Mouse (Mus musculus) embryonic stem cell, embryonic (primary cell): ENCODE measurements at regions not wholly inside any gene's neighbourhood (a gene's known extent, or its start where the extent isn't known, plus 50 kb on each side); places are given as distances from the start of the nearest gene placed in this dataset.

Experiments
- CTCF ChIA-PET, 4 experiments: fragments of 300-600 bp in 2 of 4; fragments of 350-600 bp in 2 of 4; sonication (Branson Sonifier 250); formaldehyde crosslinking; loops; one replicate each; lab custom pipeline; 2022; ENCODE audit warnings: inconsistent platforms in 2 of 4; lab: Charles Lee
- POLR2A ChIA-PET, 4 experiments: fragments of 300-600 bp in 2 of 4; fragments of 350-600 bp in 2 of 4; sonication (Branson Sonifier 250); formaldehyde crosslinking; loops; one replicate each; lab custom pipeline; 2022; ENCODE audit warnings: antibody characterized with exemption in 4 of 4, inconsistent platforms in 1 of 4; lab: Charles Lee

DNA sequence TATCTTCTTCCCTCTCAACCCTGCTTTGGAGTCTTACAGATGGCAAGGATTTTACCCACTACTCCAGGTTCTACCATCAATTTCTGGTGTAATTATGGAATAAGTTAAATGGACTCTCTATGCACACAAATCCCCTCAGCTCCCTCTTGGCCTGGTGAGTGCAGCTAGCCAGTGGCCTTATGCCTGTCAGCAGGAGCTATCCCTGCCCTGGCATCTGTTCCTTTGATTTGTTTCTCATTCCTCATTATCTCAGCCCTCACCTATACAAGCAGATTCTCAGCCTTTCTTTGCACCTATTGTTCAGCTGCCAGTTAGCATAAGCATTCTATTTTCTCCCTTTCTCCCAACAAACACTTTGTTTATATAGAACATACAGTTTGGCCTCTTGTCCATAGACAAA, 150.3 kb downstream of the Rnf152 start:
- POLR2A ChIA-PET: no interaction called here
- CTCF ChIA-PET: no interaction called here

DNA sequence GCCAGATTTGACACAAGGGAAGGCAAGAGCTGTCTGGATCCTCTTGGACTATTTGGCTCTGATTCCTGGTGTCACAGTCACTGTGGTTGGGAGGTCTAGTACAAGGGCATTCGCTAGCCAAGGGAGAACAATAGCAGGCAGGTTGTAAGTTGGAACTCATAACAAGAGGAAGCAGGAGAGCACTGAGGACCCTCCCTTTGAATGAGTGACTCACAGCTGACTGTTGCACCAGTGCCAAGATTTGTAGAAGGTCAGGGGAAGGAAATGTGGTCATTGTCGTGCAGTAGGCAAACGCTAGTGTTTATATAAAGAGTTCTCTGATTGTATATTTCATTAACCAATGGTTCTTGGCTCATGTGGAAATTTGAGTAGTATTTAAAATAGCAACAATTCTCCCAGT, 157.2 kb downstream of the Rnf152 start:
- ChIA-PET POLR2A (no interaction called here), CTCF (no interaction called here)

DNA sequence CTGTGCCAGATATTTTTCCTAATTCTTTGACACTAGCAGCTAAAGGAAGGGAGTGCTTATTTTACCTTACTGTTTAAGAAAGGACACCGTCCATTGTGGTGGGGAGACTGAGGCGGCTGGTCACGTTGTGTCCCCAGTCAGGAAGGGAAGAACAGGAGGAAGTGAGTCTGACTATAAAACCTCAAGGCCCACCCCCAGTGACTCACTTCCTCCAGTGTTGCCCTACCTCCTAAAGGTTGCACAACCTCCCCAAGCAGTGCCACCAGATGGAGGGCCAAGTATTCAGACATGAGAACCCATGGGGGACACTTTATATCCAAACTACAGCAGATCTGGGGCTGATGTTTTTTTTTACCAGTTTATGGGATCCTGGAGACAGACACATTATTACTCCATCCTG, 165.4 kb downstream of the Rnf152 start:
- CTCF ChIA-PET: no interaction called here
- POLR2A ChIA-PET: no interaction called here

DNA sequence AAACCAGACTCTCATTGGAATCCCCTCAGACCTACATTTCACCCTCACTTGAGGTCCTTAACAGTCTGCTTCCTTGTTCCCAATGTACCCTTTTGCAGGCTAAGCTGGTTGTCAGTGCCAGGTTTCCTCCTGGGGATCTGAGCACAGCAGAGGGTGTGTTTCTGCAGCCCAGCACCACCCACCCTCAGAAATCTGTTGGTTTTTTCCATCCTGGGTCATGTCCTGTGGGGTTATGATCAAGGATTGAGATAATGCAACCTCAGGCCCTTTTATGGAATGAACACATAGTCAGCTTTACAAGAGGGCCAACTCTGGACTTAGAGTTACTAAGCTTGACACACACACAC, 167.6 kb downstream of the Rnf152 start:
- CTCF ChIA-PET: no interaction called here
- POLR2A ChIA-PET: no interaction called here

DNA sequence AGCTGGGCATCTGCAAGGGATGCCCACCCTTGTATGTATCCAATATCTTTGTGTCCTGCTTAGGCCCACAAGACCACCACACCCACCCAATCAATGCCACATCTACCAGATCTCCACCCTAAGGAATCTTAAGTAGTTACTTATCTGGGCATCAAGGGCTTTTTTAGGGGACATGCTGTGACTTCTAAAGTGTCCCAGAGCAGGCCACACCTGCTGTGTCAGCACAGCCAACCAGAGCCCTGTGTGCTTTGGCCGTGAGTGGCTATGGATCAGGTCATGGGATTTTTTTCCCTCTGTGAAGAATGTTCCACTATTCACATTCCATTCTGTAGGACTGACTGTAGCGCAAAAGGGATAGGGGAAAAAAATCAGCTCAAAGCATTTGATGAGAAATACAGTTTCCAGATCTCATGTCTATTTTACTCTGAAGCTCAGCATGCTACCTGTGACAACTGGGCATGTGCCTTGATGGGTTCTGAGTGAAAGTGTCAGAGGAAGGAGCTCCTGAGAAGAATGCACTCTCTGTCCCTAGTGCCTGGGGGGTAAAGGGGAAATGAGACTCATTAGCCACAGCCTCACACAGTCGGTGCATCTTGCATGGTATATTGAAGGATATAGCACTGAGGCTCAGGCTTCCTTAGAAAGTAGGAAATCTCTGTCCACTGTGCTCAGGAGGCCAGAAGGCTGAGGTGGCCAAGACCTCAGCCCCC, 168.1 kb downstream of the Rnf152 start:
- CTCF ChIA-PET: no interaction called here
- POLR2A ChIA-PET: no interaction called here

DNA sequence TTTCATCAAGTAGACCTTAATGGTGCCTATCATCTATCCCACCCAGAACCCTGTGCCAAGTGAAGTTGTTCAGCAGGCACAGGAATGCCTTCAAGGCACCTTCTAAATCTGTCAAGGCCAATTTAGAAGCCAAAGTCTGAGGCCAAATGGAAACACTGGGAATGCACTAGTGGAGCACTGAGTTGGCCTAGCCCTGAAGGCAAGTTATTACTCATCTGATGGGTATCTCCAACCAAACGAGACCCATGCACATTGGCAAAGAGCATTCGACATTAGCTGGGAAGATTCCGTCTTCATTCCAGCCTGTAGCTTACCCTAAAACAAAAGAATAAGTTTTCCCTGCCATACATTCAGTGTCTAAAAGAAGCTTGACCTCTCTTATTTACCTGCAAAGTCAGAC, 172.0 kb downstream of the Rnf152 start:
- ChIA-PET CTCF (interaction anchor here in 1 of 4 experiments (0.6 kb wide), 1 partner anchor 1338 kb away, joined by 3 read pairs; no protein-coding TSS in a partner anchor), POLR2A (no interaction called here)

DNA sequence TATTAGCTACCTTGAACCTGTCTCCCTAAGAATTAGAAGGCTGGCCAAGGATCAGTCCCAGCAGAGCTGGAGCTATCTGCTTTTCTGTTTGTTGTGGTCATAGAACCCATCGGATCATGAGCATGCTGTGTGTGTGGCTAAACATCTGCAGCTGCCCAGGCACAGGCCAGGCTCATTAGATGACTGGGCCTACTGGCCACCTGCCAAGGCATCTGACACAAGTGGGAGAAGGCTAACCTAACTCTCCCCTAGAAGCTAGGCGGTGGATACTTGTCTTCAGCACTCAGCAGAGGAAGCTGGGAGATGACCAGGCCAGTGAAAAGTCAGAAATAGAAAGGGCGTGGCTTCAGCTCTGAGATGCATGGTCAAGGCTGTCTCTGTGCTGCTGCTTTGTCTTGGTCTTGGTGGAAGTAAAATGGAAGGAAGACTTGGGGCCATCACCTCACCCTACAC, 177.1 kb downstream of the Rnf152 start:
- POLR2A ChIA-PET: no interaction called here

DNA sequence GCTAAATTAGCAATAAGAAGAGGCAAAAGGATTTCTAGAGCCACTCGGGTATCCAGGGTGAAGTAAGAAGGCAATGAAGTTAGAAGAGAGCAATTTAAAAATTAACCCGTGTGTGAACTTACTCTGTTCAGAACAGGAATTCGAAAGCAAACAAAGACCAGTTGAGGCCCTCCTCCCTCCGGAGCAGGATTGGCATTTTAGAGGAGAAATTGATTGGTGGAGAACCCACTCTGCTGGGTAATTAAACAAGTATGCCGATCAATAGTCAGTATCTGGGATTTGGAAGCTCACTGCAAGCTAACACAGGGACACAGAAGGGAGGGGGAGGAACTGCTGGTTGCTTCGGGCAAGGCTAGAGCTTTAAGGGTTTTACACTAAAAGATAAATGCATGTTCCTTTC, 177.7 kb downstream of the Rnf152 start:
- POLR2A ChIA-PET: no interaction called here
- CTCF ChIA-PET: no interaction called here

More for the DNA sequence above, 177.1 kb downstream of the Rnf152 start:
- CTCF ChIA-PET: no interaction called here

DNA sequence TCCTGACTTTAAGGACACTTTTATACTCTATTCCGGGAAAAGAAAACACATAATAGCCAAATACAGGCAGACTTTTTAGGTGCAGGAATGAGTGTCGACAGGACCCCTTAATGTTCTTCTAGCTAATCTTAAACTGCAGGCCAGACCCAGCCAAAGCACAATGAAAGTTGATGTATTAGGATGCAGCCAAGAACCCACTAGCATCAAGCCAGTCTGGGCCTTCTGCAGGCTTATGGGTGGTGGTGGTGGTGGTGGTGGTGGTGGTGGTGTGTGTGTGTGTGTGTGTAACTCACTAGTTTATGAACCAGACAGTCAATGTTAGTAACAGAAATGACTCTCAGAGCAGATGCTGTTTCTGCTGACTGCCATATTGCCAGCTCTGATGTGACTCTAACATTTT, 178.6 kb downstream of the Rnf152 start:
- ChIA-PET POLR2A (no interaction called here), CTCF (no interaction called here)

DNA sequence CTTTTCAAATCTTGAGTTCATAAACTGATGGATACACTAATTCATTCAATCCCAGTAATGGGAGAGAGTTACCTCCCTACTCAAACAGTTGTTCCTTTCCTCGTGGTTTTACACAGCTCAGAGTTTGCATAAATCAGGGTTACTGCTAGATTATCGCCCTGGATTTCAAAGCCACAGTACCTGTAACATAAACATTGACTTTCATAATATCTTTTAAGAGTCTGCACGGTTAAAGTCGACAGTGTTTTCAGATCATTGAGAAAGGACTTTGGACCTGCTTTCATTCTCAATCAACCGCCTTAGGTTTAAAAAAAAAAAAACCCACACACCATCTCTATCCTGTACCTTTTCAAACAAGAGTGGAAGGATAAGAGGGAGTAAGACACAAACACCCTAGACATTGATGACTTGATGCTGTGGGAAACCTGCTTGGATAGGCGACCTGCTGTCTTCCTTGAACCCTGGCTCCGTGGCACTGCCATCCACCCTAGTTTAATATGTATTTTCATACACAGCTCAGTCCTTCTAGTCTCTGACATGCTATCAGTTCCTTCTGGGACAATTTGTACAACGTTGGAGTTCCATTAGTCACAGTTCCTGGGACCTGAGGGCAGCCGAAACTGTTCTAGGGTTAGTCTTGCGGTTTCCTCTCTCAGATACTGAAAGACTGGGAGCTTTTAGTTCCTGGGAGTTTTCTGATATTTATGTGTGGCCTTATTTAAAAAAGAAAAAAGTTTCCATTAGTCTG, 179.3 kb downstream of the Rnf152 start:
- ChIA-PET CTCF (no interaction called here), POLR2A (no interaction called here)

DNA sequence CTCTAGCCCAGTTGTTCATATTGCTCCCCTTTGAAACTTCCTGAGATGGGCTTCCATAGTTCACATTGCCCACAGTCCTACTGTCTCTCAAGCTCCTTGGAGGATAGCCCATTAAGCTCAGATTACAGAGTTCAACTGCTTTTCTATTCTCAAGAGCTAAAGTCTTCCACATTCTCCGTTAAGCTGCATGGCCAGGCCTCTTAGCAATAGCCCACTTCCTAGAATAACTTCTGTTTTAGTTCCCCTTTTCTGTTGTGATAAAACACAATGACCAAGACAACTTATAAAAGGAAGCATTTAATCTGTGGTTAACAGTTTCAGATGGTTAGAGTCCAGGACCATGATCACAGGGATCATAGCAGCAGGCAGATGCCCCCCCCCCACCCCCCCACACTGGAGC, 185.5 kb downstream of the Rnf152 start:
- POLR2A ChIA-PET: no interaction called here
- CTCF ChIA-PET: no interaction called here

DNA sequence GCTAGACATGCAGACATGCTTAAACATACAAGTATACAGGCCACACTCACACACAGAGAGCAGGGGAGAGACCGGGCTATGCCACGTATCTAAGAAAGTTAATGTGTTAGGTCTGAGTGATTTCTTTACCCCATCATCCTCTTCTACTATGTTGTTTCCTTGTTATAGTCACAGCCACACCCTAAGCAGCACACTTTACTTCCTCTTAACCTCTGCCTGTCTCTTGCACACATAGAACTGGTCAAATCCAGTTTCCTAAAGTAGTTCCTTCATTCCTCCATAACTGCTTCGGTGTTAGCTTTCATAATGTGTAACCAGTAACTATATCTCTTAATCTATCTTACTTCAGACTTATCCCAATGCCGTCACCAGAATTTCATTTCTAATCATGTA, 186.4 kb downstream of the Rnf152 start:
- CTCF ChIA-PET: no interaction called here

DNA sequence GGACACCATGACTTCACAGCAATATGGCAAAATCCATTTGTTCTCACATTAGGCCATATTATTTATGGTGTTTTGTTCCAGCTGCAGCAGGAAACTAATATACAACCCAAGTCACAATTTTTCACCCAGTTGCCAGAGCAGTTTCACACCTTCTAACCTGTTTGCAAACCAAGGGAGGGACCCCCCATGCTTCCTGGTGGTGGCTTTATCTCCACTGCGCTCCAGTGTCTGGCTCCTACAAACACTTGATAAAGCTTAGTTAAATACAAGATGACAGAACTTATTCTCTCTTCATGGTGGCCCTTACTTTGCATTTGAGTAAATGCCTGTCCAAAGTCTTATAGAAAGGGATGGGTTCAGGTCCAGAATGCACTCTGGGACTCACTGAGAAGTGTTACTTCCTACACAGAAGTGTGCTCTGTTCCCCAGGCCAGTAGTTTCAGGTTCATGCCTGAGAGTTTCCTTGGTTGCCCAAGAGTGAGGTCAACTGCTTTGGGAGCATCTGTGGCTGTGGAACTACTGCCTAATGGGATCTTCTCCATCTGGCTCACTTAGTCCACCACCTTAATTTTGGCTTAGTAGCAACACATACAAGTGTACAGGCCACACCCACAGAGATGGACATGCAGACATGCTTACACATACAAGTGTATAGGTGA, 186.9 kb downstream of the Rnf152 start:
- ChIA-PET CTCF (no interaction called here), POLR2A (no interaction called here)

More for the DNA sequence above, 186.4 kb downstream of the Rnf152 start:
- POLR2A ChIA-PET: no interaction called here

DNA sequence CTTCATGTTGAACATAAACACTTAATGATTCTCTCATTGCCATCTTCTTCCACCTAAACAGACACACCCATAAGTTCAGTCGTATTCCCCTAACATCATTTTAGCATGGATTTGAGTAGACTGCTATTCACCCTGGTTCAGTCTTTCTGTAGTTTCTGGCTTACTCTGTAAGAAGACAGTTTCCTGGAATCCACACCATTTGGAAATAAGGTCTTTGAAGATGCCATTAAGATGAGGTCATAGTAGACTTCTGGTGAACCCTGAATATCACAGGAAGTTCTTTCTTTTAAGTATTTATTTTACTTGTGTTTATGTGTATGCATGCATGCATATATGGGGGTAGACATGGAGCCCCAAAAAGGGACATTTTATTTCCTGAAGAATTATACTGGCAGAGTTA, 187.7 kb downstream of the Rnf152 start:
- CTCF ChIA-PET: no interaction called here
- POLR2A ChIA-PET: interaction anchor here in 1 of 4 experiments (0.5 kb wide), 1 partner anchor 239 kb away, joined by 3 read pairs; no protein-coding TSS in a partner anchor

DNA sequence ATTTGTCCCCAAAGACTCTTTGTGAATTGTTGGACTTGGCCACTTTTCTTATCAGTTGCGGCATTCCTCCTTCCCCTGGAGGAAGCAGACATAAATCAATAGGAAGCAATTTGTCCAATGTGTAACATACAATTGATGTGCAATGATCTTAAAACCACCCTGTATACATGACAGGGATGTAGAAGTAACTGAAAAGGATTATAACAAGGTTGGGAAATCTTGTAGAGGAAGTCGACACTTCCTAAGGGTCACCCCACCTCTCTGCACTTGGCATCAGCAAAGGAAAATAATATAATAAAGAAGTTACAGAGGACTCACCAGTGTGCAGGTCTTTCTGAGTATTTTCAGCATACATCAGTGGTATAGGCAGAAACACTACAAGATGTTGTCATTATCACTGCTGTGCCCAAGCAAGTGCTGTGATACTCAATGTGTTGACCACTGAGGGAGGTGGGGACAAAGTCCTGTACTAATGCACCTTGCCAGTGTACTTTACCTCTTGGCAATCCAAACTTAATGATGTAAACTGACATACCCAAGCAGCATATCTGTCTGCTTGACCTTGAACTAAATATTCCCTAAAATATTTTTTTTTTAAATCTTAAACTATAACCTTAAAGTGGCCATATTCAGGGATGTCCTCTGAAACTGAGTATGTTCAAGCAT, 198.9 kb downstream of the Rnf152 start:
- CTCF ChIA-PET: no interaction called here

DNA sequence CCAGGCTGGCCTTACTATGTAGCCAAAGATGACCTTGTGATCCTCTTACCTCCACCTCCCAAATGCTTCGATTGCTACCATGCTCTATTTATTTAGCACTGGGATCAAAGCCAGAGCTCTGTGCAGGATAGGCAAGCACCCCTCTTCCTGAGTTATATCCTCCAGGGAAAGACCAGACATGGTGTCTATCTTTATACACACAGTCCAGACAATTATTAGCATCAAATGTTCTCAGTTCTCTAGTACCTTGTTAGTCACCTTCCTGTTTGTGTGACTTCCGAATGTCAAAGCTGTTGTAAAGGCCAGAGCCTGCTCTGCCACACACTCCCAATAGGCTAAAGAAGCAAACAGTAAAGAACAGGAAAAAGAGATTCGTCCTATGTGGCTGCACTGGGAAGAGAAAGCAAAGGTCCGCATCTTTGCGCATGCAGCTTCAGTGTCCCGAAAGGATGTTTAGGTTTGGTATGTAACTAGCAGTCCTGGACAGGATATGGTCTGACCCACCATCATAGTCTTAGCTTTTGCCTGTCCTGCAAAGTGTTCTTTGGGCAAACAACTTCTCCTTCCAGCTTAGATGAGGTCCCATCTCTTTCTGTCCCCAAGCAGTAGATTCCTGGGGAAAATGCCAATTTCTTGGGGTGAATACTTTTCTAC, 204.2 kb downstream of the Rnf152 start:
- ChIA-PET POLR2A (no interaction called here), CTCF (interaction anchor here in 1 of 4 experiments (2.1 kb wide), 1 partner anchor 166 kb away, joined by 4 read pairs; no protein-coding TSS in a partner anchor)

More for the DNA sequence above, 198.9 kb downstream of the Rnf152 start:
- POLR2A ChIA-PET: no interaction called here

DNA sequence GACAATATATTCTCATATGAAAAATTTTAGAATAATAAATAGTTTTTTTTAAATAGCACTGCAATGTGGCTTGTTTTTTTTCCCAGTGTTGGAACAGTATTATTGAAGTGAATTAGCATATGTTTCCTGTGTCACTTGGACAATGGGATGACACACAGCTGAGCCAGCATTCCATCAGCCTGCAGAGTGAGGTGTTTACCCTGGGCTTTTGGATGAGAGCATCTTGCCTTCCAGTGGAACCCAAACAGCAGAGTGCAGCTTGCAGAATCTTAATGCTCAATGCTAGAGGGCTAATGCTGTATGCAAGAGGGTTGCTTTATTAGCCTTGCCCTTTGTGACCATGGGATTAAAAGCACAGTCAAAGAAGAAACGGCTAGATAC, 205.1 kb downstream of the Rnf152 start:
- ChIA-PET POLR2A (no interaction called here), CTCF (interaction anchor here in 1 of 4 experiments (2.1 kb wide), 1 partner anchor 165 kb away, joined by 4 read pairs; no protein-coding TSS in a partner anchor)

DNA sequence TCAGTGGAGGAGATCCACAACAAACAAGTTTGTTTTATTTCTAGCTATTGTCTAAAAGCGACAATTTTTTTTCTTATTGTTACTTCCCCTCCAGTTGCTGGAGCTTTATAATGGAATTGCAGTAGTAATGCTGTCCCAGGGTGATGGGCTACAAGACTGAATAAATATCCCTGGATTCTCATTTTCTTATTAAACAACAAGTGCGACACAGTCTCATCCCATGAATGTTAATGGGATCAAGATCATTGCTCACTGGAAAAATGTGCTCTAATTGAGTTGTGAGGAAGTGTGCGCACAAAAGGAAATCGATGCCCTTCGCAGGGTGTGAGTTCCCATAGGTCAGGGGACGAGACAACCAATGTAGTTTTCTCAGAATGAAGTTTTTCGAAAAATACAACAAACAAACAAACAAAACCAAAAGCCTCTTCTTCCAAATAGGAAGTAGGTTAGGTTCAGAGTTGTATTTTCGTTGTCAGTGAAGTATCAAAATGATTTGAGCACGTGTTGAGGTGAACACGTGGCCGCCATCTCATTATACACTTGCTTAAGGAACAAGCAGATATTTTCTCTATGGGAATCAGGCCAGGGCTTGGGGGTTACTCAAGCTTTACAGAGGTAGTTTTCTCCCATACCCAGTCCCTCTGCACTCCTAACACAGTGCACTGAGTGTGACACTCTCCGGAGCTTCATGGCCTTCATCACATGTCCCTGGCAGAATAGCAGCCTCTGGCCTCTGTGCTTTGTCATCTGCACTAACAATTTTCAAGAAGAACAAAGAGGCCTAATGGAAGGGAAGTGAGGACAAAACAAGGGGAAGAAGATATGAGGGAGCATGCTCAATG, 205.7 kb downstream of the Rnf152 start:
- ChIA-PET CTCF (no interaction called here), POLR2A (no interaction called here)

DNA sequence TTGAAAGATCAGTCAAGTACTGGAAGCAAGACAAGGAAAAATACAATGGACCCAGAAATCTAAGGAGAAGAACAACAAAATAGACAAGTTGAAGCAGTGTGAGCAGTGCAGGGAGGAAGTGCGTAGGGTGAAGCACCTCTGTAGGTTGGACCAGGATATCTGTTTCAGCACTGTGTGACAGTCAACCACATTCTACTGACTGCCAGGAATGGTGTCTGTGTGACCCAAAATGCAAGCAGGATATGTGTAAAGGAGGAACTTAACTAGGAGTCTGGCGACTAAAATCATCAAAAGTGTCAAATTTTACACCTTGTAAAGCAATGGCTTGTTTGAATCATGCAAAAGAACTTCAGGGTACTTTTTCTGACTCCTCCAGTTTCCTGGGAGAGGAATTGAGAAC, 207.7 kb downstream of the Rnf152 start:
- ChIA-PET POLR2A (no interaction called here), CTCF (no interaction called here)
